Mouse (Mus musculus) small intestine, adult 2 months (tissue): ENCODE results near the gene Plekhg1.
A peak's percentile ranks its signal among the peaks of the same experiment; 100 is the strongest.

ENCODE experiments used
- CTCF ChIP-seq: fragments of 200-500 bp; IDR thresholded peaks from 2 replicates; pipeline ENCODE4 v1.5.1; 2012; ENCODE audit warnings: low read depth, mild to moderate bottlenecking, control low read depth, inconsistent platforms, low read length, moderate library complexity, mixed read lengths; ENCODE audit not compliant: insufficient replicate concordance, insufficient read length; ENCODE audit errors: extremely low read depth
- POLR2A ChIP-seq: fragments of 200-500 bp; IDR thresholded peaks from 2 replicates; pipeline ENCODE4 v1.6.1; 2012; ENCODE audit warnings: low read depth, mild to moderate bottlenecking, control low read depth, inconsistent platforms, low read length, moderate library complexity

DNA sequence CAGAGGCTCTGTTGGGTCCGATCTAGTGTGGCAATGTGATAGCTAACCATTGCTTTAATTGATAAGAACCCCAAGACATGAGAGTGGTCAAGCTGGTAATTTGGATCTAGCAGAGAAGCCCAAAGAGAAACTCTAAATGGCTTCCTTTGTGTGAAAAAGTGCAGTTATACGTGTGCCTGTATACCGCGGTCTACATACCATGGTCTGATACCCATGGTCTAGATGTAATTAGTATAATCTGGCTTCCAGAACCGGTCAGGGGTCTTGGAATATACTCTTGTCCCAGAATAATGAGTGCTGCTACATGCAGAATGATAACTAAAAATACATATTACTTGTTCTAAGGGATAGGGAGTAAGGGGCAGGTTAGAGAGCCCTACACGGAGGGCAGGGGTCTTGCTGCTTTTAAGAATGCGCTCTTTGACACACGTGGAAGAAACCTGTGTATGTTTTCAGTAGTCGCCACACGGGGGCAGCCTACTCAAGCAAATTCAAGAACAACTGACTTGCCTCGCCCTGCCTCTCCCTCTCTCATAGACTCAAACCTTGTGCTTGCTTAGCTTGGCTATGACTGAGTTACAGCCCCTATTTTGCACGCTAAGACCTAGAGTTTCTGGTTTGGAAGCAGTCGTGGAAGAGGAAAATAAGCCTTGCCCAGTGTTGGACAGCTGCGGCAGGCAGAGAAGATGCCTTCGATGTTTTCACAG is 256.2 kb downstream of the Plekhg1 start:
- TF ChIP-seq CTCF (peak; percentile 85; the same call in 1 of the 2 replicates), POLR2A (no peak)
